Mouse (Mus musculus) lung, embryonic 15.5 days (tissue): ENCODE results near the gene Zbtb40. TPM values are rescaled to one million over a fixed set of nuclear protein-coding genes. Genes with fewer than 3 reads are reported as not detected.

Experiments used
- ATAC-seq: fragments of 200-750 bp; cut with Nextera tagmentation; 2 replicates; pipeline ENCODE4 v1.8.0; 2017; ENCODE audit warnings: moderate number of reproducible peaks, borderline replicate concordance; ENCODE audit not compliant: low FRiP score, low TSS enrichment; ENCODE audit errors: extremely low read depth
- H3K27ac ChIP-seq: fragments of 300-500 bp; sonication (generic); 2 replicates; pipeline ENCODE4 v1.5.1; 2015; ENCODE audit warnings: moderate library complexity, mild to moderate bottlenecking, inconsistent platforms
- H3K27me3 ChIP-seq: fragments of 300-500 bp; sonication (generic); 2 replicates; pipeline ENCODE4 v1.6.1; 2015; ENCODE audit warnings: inconsistent platforms
- H3K36me3 ChIP-seq: fragments of 300-500 bp; sonication (generic); 2 replicates; pipeline ENCODE4 v1.6.1; 2015; ENCODE audit warnings: inconsistent platforms
- H3K4me1 ChIP-seq: fragments of 300-500 bp; sonication (generic); 2 replicates; pipeline ENCODE4 v1.6.1; 2015; ENCODE audit warnings: inconsistent platforms
- H3K4me2 ChIP-seq: fragments of 300-500 bp; sonication (generic); 2 replicates; pipeline ENCODE4 v1.6.1; 2015; ENCODE audit warnings: inconsistent platforms, mild to moderate bottlenecking, moderate library complexity
- H3K4me3 ChIP-seq: fragments of 300-500 bp; sonication (generic); 2 replicates; pipeline ENCODE4 v1.5.1; 2015; ENCODE audit warnings: mild to moderate bottlenecking, inconsistent platforms
- H3K9ac ChIP-seq: fragments of 300-500 bp; sonication (generic); 2 replicates; pipeline ENCODE4 v1.6.1; 2015; ENCODE audit warnings: inconsistent platforms
- H3K9me3 ChIP-seq: fragments of 300-500 bp; sonication (generic); 2 replicates; pipeline ENCODE4 v1.6.1; 2016; ENCODE audit warnings: inconsistent platforms
- WGBS: fragments of 180-500 bp; shearing (Covaris S2); methylation state at CpG from one replicate; pipeline ENCODE4 v1.1.7; 2015; 5-methylcytosine and 5-hydroxymethylcytosine counted together
- polyA plus RNA-seq: library from polyadenylated mRNA; unstranded; fragments of >200 nt; fragmentation: Nextera tagmentation; extraction: Ambion mirVana; gene quantifications from 2 replicates; pipeline ENCODE4 v1.2.1, GENCODE M21; 2015

Gene Zbtb40
- polyA plus RNA-seq, 1 experiment from 2014 or later = 5.1 TPM

- Histone ChIP-seq H3K9me3 (no peaks in the 10 kb centered on the region), H3K27me3 (peaks cover 40% of the 10 kb centered on the region), H3K9ac (no peak overlapping the region), H3K36me3 (no peaks in the 10 kb centered on the region), H3K4me3 (no peak overlapping the region), H3K27ac (no peak overlapping the region), H3K4me2 (no peak overlapping the region), H3K4me1 (no peaks in the 10 kb centered on the region)
- no peak for ATAC-seq
- 69% methylated on average over 5 of the region's 5 CpGs for WGBS
Observed at GRCm38 (mm10) chr4:137053810-137054209, 5.2 kb upstream of the Zbtb40 start.

GRCm38 (mm10) chr4:137047840-137048549 is 606 bp downstream of the Zbtb40 start:
- peak overlapping the region; percentile 46 for H3K27ac ChIP-seq
- H3K36me3 ChIP-seq = no peaks in the 10 kb centered on the region
- peak overlapping the region; percentile 84 for H3K4me2 ChIP-seq
- peaks cover 32% of the 10 kb centered on the region for H3K27me3 ChIP-seq
- H3K9ac ChIP-seq = peak overlapping the region; percentile 73
- WGBS = under 1% methylated on average over 52 of the region's 52 CpGs
- ATAC-seq = peak; percentile 73
- H3K4me3 ChIP-seq = peak overlapping the region; percentile 85
- H3K4me1 ChIP-seq = peaks cover 24% of the 10 kb centered on the region
- no peaks in the 10 kb centered on the region for H3K9me3 ChIP-seq

- Histone ChIP-seq H3K9ac (no peak overlapping the region), H3K36me3 (no peaks in the 10 kb centered on the region), H3K27me3 (peaks cover 15% of the 10 kb centered on the region), H3K4me1 (peaks cover 26% of the 10 kb centered on the region), H3K4me2 (no peak overlapping the region), H3K27ac (no peak overlapping the region), H3K9me3 (no peaks in the 10 kb centered on the region), H3K4me3 (no peak overlapping the region)
- 91% methylated on average over 5 of the region's 5 CpGs for WGBS
- ATAC-seq = no peak
Observed at GRCm38 (mm10) chr4:137046110-137046509, 2.5 kb downstream of the Zbtb40 start.

- H3K9me3 ChIP-seq = no peaks in the 10 kb centered on the region
- no peak for ATAC-seq
- H3K27ac ChIP-seq = no peak overlapping the region; the same call in 1 of the 2 replicates
- H3K4me1 ChIP-seq = peaks cover 26% of the 10 kb centered on the region
- no peak overlapping the region for H3K4me2 ChIP-seq
- no peak overlapping the region for H3K4me3 ChIP-seq
- no peaks in the 10 kb centered on the region for H3K27me3 ChIP-seq
- no peak overlapping the region for H3K9ac ChIP-seq
- WGBS = 54% methylated on average over 5 of the region's 5 CpGs
- H3K36me3 ChIP-seq = no peaks in the 10 kb centered on the region
Observed at GRCm38 (mm10) chr4:137044516-137044915, 4.1 kb downstream of the Zbtb40 start.

- Histone ChIP-seq H3K9ac (no peak overlapping the region), H3K4me2 (peak overlapping the region; percentile 37; the same call in 1 of the 2 replicates), H3K36me3 (no peaks in the 10 kb centered on the region), H3K27ac (peak overlapping the region; percentile 8), H3K9me3 (no peaks in the 10 kb centered on the region), H3K4me1 (peaks cover 26% of the 10 kb centered on the region), H3K4me3 (no peak overlapping the region), H3K27me3 (no peaks in the 10 kb centered on the region)
- 25% methylated on average over 11 of the region's 11 CpGs for WGBS
- no peak for ATAC-seq
Observed at GRCm38 (mm10) chr4:137043799-137044198, 4.8 kb downstream of the Zbtb40 start.

- WGBS = 91% methylated on average over 8 of the region's 8 CpGs
- no peak overlapping the region for H3K27ac ChIP-seq
- ATAC-seq = no peak
Observed at GRCm38 (mm10) chr4:137042039-137042438, 6.6 kb downstream of the Zbtb40 start.

GRCm38 (mm10) chr4:137041161-137041621 is 7.4 kb downstream of the Zbtb40 start:
- H3K9ac ChIP-seq = no peak overlapping the region
- H3K9me3 ChIP-seq = no peaks in the 10 kb centered on the region
- H3K27me3 ChIP-seq = no peaks in the 10 kb centered on the region
- no peak overlapping the region for H3K4me3 ChIP-seq
- H3K4me1 ChIP-seq = peaks cover 21% of the 10 kb centered on the region
- no peaks in the 10 kb centered on the region for H3K36me3 ChIP-seq
- WGBS = 77% methylated on average over 10 of the region's 10 CpGs
- no peak overlapping the region for H3K4me2 ChIP-seq
- ATAC-seq = no peak
- no peak overlapping the region for H3K27ac ChIP-seq

More at GRCm38 (mm10) chr4:137042039-137042438, 6.6 kb downstream of the Zbtb40 start:
- H3K4me2 ChIP-seq = no peak overlapping the region
- H3K4me3 ChIP-seq = no peak overlapping the region
- H3K4me1 ChIP-seq = peaks cover 21% of the 10 kb centered on the region
- no peak overlapping the region for H3K9ac ChIP-seq
- H3K36me3 ChIP-seq = no peaks in the 10 kb centered on the region
- no peaks in the 10 kb centered on the region for H3K27me3 ChIP-seq
- no peaks in the 10 kb centered on the region for H3K9me3 ChIP-seq

GRCm38 (mm10) chr4:137039441-137039840 is 9.2 kb downstream of the Zbtb40 start:
- H3K4me2 ChIP-seq = no peak overlapping the region
- no peak overlapping the region for H3K4me3 ChIP-seq
- no peaks in the 10 kb centered on the region for H3K27me3 ChIP-seq
- ATAC-seq = no peak
- WGBS = 93% methylated on average over 7 of the region's 7 CpGs
- peaks cover 20% of the 10 kb centered on the region for H3K4me1 ChIP-seq
- H3K9ac ChIP-seq = no peak overlapping the region
- H3K27ac ChIP-seq = no peak overlapping the region
- no peaks in the 10 kb centered on the region for H3K9me3 ChIP-seq
- no peaks in the 10 kb centered on the region for H3K36me3 ChIP-seq

- Histone ChIP-seq H3K9ac (no peak overlapping the region), H3K36me3 (no peaks in the 10 kb centered on the region), H3K9me3 (no peaks in the 10 kb centered on the region), H3K27me3 (no peaks in the 10 kb centered on the region), H3K27ac (no peak overlapping the region), H3K4me2 (no peak overlapping the region), H3K4me3 (no peak overlapping the region), H3K4me1 (peaks cover 21% of the 10 kb centered on the region)
- ATAC-seq = no peak
- 77% methylated on average over 3 of the region's 3 CpGs for WGBS
Observed at GRCm38 (mm10) chr4:137038501-137038900, 10.1 kb downstream of the Zbtb40 start.

- no peaks in the 10 kb centered on the region for H3K36me3 ChIP-seq
Observed at GRCm38 (mm10) chr4:137038096-137038495, 10.5 kb downstream of the Zbtb40 start.

GRCm38 (mm10) chr4:137033115-137033887 is 15.3 kb downstream of the Zbtb40 start:
- ATAC-seq = peak; percentile 82; the same call in 1 of the 2 replicates

More at GRCm38 (mm10) chr4:137038096-137038495, 10.5 kb downstream of the Zbtb40 start:
- ATAC-seq = no peak
- no peak overlapping the region for H3K4me3 ChIP-seq
- H3K4me1 ChIP-seq = peaks cover 21% of the 10 kb centered on the region
- H3K9ac ChIP-seq = no peak overlapping the region
- no peak overlapping the region for H3K27ac ChIP-seq
- H3K27me3 ChIP-seq = no peaks in the 10 kb centered on the region
- 81% methylated on average over 8 of the region's 8 CpGs for WGBS
- no peak overlapping the region for H3K4me2 ChIP-seq
- H3K9me3 ChIP-seq = no peaks in the 10 kb centered on the region

GRCm38 (mm10) chr4:137032456-137032855 is 16.1 kb downstream of the Zbtb40 start:
- H3K9me3 ChIP-seq = no peaks in the 10 kb centered on the region
- no peak overlapping the region for H3K4me3 ChIP-seq
- H3K4me2 ChIP-seq = no peak overlapping the region
- 79% methylated on average over 4 of the region's 4 CpGs for WGBS
- no peak overlapping the region for H3K9ac ChIP-seq
- no peak overlapping the region for H3K27ac ChIP-seq
- no peaks in the 10 kb centered on the region for H3K36me3 ChIP-seq
- no peak for ATAC-seq
- peaks cover 51% of the 10 kb centered on the region for H3K4me1 ChIP-seq
- H3K27me3 ChIP-seq = no peaks in the 10 kb centered on the region

More at GRCm38 (mm10) chr4:137033115-137033887, 15.3 kb downstream of the Zbtb40 start:
- H3K9me3 ChIP-seq = no peaks in the 10 kb centered on the region
- peaks cover 51% of the 10 kb centered on the region for H3K4me1 ChIP-seq
- 30% methylated on average over 7 of the region's 7 CpGs for WGBS
- no peak overlapping the region for H3K4me3 ChIP-seq
- H3K36me3 ChIP-seq = no peaks in the 10 kb centered on the region
- H3K27ac ChIP-seq = peak overlapping the region; percentile 56
- no peak overlapping the region for H3K4me2 ChIP-seq
- no peaks in the 10 kb centered on the region for H3K27me3 ChIP-seq
- H3K9ac ChIP-seq = no peak overlapping the region
